In the genomic region with DNA sequence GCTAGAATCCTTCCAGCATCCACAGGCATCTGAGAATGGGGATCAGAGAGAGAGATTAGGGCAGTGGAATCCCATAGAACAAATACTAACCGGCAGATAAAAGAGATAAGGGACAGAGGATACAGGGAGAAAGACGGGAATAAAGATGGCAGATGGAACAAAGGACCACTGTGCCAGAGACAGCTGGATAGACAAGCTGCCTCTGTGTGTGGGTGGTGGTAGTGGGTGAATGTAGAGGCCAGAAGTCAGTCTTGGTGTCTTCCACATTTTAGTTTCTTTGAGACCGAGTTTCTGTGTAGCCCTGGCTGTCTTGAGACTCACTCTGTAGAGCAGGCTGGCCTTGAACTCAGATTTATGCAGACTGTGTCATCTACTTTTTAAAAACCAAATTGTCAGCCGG, we compare ENCODE assay signal across 32 mouse cellular contexts. TPM values are rescaled to one million over a fixed set of nuclear protein-coding genes. Genes with fewer than 3 reads are reported as not detected.
A peak's percentile ranks its signal among the peaks of the same experiment; 100 is the strongest.
DNase-seq lines count a peak whose midpoint lies in the region; TF ChIP-seq lines count a peak whose summit lies in the region.
"Had no signal": no experiment of that assay in that cellular context is flagged by ENCODE, and none has a peak within 500 bp of the region (broad histone marks: within the 10 kb centered on the region; RNA-seq: fewer than 3 reads in every experiment).

No protein-coding gene starts in this region.

- intact Hi-C loops in gastrocnemius, postnatal 36 days (cut with DNase I) = no loop called here

- WGBS in olfactory bulb, adult 2 months = 66% methylated on average over 4 of the region's 4 CpGs

- peak overlapping the region; percentile 92 for H3K27ac ChIP-seq in bone marrow macrophage, adult 2 months (ENCODE audit: insufficient read depth, low read depth, low read length)
- H3K27ac ChIP-seq in olfactory bulb, adult 2 months (ENCODE audit: insufficient read depth, low read depth, low read length) = 0 out of 2 replicates have a peak overlapping the region, but pooled peaks have one; percentile 12
- H3K27ac ChIP-seq: embryonic facial prominence, embryonic 13.5 days; forebrain, embryonic 13.5 days; hindbrain, embryonic 13.5 days; liver, embryonic 15.5 days; midbrain, embryonic 13.5 days; neural tube, embryonic 13.5 days; stomach, postnatal 0 days had no signal

- TF ChIP-seq CTCF in bone marrow macrophage, adult 2 months (IDR thresholded peaks at IDR 0.05; ENCODE audit: low read depth, low read length) = no peak
- TF ChIP-seq CTCF in olfactory bulb, adult 2 months (IDR thresholded peaks at IDR 0.05; ENCODE audit: insufficient read depth, low read depth, low read length) = no peak

- peaks cover 46% of the 10 kb centered on the region for H3K4me1 ChIP-seq in bone marrow macrophage, adult 2 months (ENCODE audit: control insufficient read depth, insufficient read depth, low read length)
- peaks cover 25% of the 10 kb centered on the region for H3K4me1 ChIP-seq in olfactory bulb, adult 2 months (ENCODE audit: control insufficient read depth, insufficient read depth, low read length)
- H3K4me1 ChIP-seq: embryonic facial prominence, embryonic 13.5 days; forebrain, embryonic 13.5 days had no signal

- no peak for TF ChIP-seq POLR2A in bone marrow macrophage, adult 2 months (IDR thresholded peaks at IDR 0.05; ENCODE audit: borderline replicate concordance, low read depth, low read length)
- no peak for TF ChIP-seq POLR2A in olfactory bulb, adult 2 months (IDR thresholded peaks at IDR 0.05; ENCODE audit: insufficient read depth, low read depth, low read length)

- peak; percentile 53 for DNase-seq in layer of hippocampus, adult 9-11 months
- no peak for DNase-seq in layer of hippocampus, adult 9-10 months (ENCODE audit: low spot score)
- DNase-seq in A20 (ENCODE audit: low read depth, low spot score) = peak; percentile 37
- DNase-seq in gastrocnemius, postnatal 36 days = no peak
- no peak for DNase-seq in frontal cortex, postnatal 36 days (ENCODE audit: low spot score in 2 of 2)
- DNase-seq: adrenal gland, postnatal 25 days; cerebellum, adult 11-12 months; cerebellum, adult 9-11 months; gastrocnemius, postnatal 14 days; heart, adult 11 months; heart, postnatal 36 days; kidney, adult 9 months; kidney, postnatal 10 days; lung, embryonic 14.5 days; right cerebral cortex, postnatal 14 days; thymus, adult 2 months; thymus, postnatal 36 days had no signal

- H3K4me3 ChIP-seq in bone marrow macrophage, adult 2 months (ENCODE audit: insufficient read depth, low read length) = no peak overlapping the region
- H3K4me3 ChIP-seq in olfactory bulb, adult 2 months (ENCODE audit: insufficient read depth, low read depth, low read length) = no peak overlapping the region
- H3K4me3 ChIP-seq: embryonic facial prominence, embryonic 13.5 days; forebrain, embryonic 13.5 days; hindbrain, embryonic 13.5 days; liver, embryonic 15.5 days; midbrain, embryonic 13.5 days; neural tube, embryonic 13.5 days had no signal

RNA-seq across cellular contexts. Expression of a gene that starts 1.0 kb away (rescaled TPM):
- polyA plus RNA-seq in bone marrow macrophage, adult 2 months (2012; ENCODE audit: insufficient read depth, insufficient read length, missing spikeins) = 202 and 213 TPM in 2 replicates
- polyA plus RNA-seq in olfactory bulb, adult 2 months (2012; ENCODE audit: insufficient read depth, insufficient read length, low replicate concordance, missing spikeins) = not detected in 2 replicates
- 1 to 10 TPM; 1.4 TPM for total RNA-seq in gastrocnemius, postnatal 36 days (2021)

RNA-seq across cellular contexts. Expression of a gene that starts 23.5 kb away (rescaled TPM):
- 169 and 175 TPM in 2 replicates for polyA plus RNA-seq in bone marrow macrophage, adult 2 months (2012; ENCODE audit: insufficient read depth, insufficient read length, missing spikeins)
- 112 TPM in 1 of 2 replicates, not detected in the other for polyA plus RNA-seq in olfactory bulb, adult 2 months (2012; ENCODE audit: insufficient read depth, insufficient read length, low replicate concordance, missing spikeins)
- total RNA-seq in gastrocnemius, postnatal 36 days (2021) = 10 to 100 TPM; 90.2 to 93.5 TPM

RNA-seq across cellular contexts. Expression of a gene that starts 34.6 kb away (rescaled TPM):
- polyA plus RNA-seq in bone marrow macrophage, adult 2 months (2012; ENCODE audit: insufficient read depth, insufficient read length, missing spikeins) = 90.0 and 91.9 TPM in 2 replicates
- not detected in 2 replicates for polyA plus RNA-seq in olfactory bulb, adult 2 months (2012; ENCODE audit: insufficient read depth, insufficient read length, low replicate concordance, missing spikeins)
- total RNA-seq in gastrocnemius, postnatal 36 days (2021) = 10 to 100 TPM; 17.0 to 18.0 TPM

RNA-seq across cellular contexts. Expression of a gene that starts 55.8 kb away (rescaled TPM):
- not detected in 2 replicates for polyA plus RNA-seq in bone marrow macrophage, adult 2 months (2012; ENCODE audit: insufficient read depth, insufficient read length, missing spikeins)
- not detected in 2 replicates for polyA plus RNA-seq in olfactory bulb, adult 2 months (2012; ENCODE audit: insufficient read depth, insufficient read length, low replicate concordance, missing spikeins)
- total RNA-seq in gastrocnemius, postnatal 36 days (2021) = not detected
- total RNA-seq: adrenal gland, adult 18-20 months; adrenal gland, postnatal 25 days; heart, postnatal 36 days; liver, adult 2 months; megakaryocyte-erythroid progenitor cell, adult 5-6 weeks had no signal
- polyA plus RNA-seq: heart, embryonic 11.5 days; heart, embryonic 16.5 days; limb, embryonic 11.5 days; liver, adult 2 months; liver, embryonic 15.5 days; lung, embryonic 14.5 days had no signal

Comparison
In these comparisons a context has a peak if more than half of its experiments do, and no peak if none do; other contexts are left out.
1. DNase-seq: peak in layer of hippocampus, adult 9-11 months (single experiment) and A20 (single experiment); none in layer of hippocampus, adult 9-10 months (single experiment), gastrocnemius, postnatal 36 days (0 of 2) and frontal cortex, postnatal 36 days (0 of 2).
2. RNA of a gene that starts 1.0 kb away (polyA plus RNA-seq): 202 to 213 TPM in bone marrow macrophage, adult 2 months; not detected in olfactory bulb, adult 2 months; every median in the first group is over 100 times any median in the second.
3. RNA of a gene that starts 34.6 kb away (polyA plus RNA-seq): 90.0 to 91.9 TPM in bone marrow macrophage, adult 2 months; not detected in olfactory bulb, adult 2 months; every median in the first group is over 10 times any median in the second.